Mouse (Mus musculus): Measurements from ENCODE around the gene Agbl4. TPM values are rescaled to one million over a fixed set of nuclear protein-coding genes. Genes with fewer than 3 reads are reported as not detected.
A peak's percentile ranks its signal among the peaks of the same experiment; 100 is the strongest.

The Agbl4 gene
- polyA plus RNA-seq, 1 experiment = 13.1 TPM

DNA sequence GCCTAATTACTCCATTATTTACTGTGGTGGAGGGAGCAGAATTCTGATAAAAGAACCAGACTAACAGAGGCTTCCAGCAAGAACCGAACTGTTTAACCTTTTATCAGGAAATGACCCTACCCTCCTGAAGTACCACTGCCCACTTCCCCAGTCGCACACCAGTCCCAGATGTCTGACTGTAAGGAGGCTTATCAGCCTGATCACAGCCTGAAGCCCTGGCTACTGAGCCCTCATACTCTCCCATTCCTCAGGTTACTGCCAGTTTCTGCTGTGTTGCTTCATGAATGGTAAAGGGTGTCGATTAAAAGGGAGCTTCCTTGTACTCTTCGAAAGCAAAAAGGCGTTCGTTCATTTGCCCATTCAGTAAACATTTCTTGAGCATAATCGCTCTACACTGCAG is 1186.8 kb downstream of the Agbl4 start:
- TF ChIP-seq CTCF (IDR thresholded peaks at IDR 0.05; ENCODE audit: extremely low read depth, insufficient read depth, low read length) (no peak), POLR2A (IDR thresholded peaks at IDR 0.05; ENCODE audit: extremely low read depth, insufficient read depth, low read length) (no peak)
- peaks cover 8% of the 10 kb centered on the region for H3K4me1 ChIP-seq (ENCODE audit: control insufficient read depth, insufficient read depth, low read length)
- H3K27ac ChIP-seq (ENCODE audit: insufficient read depth, low read length) = no peak overlapping the region
- H3K4me3 ChIP-seq (ENCODE audit: insufficient read depth, low read length) = no peak overlapping the region

- peaks cover 4% of the 10 kb centered on the region for H3K4me1 ChIP-seq (ENCODE audit: control insufficient read depth, insufficient read depth, low read length)
- H3K4me3 ChIP-seq (ENCODE audit: insufficient read depth, low read length) = no peak overlapping the region
- TF ChIP-seq CTCF (IDR thresholded peaks at IDR 0.05; ENCODE audit: extremely low read depth, insufficient read depth, low read length) (no peak), POLR2A (IDR thresholded peaks at IDR 0.05; ENCODE audit: extremely low read depth, insufficient read depth, low read length) (no peak)
- no peak overlapping the region for H3K27ac ChIP-seq (ENCODE audit: insufficient read depth, low read length)
Observed at GRCm38 (mm10) chr4:111588211-111588610, 1190.8 kb downstream of the Agbl4 start.

DNA sequence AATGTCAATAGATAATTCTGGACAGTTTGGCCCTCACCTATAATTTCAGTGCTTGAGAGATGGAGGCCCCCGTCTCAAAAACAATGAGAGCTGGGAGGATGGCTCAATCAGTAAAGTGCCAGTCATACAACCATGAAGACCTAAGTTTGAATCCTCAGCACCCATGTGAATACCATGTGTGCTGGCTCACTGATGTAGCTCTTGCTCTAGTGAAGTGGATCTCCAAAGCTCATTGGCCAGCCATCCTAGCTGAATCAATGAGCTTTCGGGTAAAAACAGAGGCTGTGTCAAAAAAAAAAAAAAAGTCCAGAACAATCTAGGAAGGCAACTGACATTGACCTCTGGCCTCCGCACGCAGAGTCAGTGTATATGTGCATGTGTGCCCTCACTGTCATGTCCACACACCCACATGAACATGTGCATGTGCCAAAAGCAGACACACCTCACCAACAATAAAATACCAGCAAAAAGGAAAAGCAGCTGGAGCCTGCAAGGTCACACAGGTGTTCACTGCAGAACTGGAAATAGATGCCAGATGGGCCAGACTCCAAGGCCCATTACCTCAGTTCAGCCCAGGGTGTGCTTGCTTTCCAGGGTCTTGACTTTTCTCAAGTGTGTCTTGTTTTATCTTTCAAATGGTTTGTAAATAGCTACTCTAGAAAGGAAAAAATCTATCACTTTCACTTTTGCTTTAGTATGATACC is 1192.2 kb downstream of the Agbl4 start:
- no peak overlapping the region for H3K4me3 ChIP-seq (ENCODE audit: insufficient read depth, low read length)
- no peaks in the 10 kb centered on the region for H3K4me1 ChIP-seq (ENCODE audit: control insufficient read depth, insufficient read depth, low read length)
- H3K27ac ChIP-seq (ENCODE audit: insufficient read depth, low read length) = no peak overlapping the region
- TF ChIP-seq CTCF (IDR thresholded peaks at IDR 0.05; ENCODE audit: extremely low read depth, insufficient read depth, low read length) = no peak
- TF ChIP-seq POLR2A (IDR thresholded peaks at IDR 0.05; ENCODE audit: extremely low read depth, insufficient read depth, low read length) = no peak

GRCm38 (mm10) chr4:111594655-111595295 is 1197.3 kb downstream of the Agbl4 start:
- no peaks in the 10 kb centered on the region for H3K4me1 ChIP-seq (ENCODE audit: control insufficient read depth, insufficient read depth, low read length)
- no peak for TF ChIP-seq CTCF (IDR thresholded peaks at IDR 0.05; ENCODE audit: extremely low read depth, insufficient read depth, low read length)
- no peak for TF ChIP-seq POLR2A (IDR thresholded peaks at IDR 0.05; ENCODE audit: extremely low read depth, insufficient read depth, low read length)
- no peak overlapping the region for H3K27ac ChIP-seq (ENCODE audit: insufficient read depth, low read length)
- no peak overlapping the region for H3K4me3 ChIP-seq (ENCODE audit: insufficient read depth, low read length)

GRCm38 (mm10) chr4:111597249-111597661 is 1199.8 kb downstream of the Agbl4 start:
- Histone ChIP-seq H3K4me3 (ENCODE audit: insufficient read depth, low read length) (no peak overlapping the region), H3K4me1 (ENCODE audit: control insufficient read depth, insufficient read depth, low read length) (no peaks in the 10 kb centered on the region), H3K27ac (ENCODE audit: insufficient read depth, low read length) (no peak overlapping the region)
- TF ChIP-seq POLR2A (IDR thresholded peaks at IDR 0.05; ENCODE audit: extremely low read depth, insufficient read depth, low read length) (no peak), CTCF (IDR thresholded peaks at IDR 0.05; ENCODE audit: extremely low read depth, insufficient read depth, low read length) (no peak)

GRCm38 (mm10) chr4:111597986-111598385 is 1200.5 kb downstream of the Agbl4 start:
- H3K27ac ChIP-seq (ENCODE audit: insufficient read depth, low read length) = no peak overlapping the region
- H3K4me1 ChIP-seq (ENCODE audit: control insufficient read depth, insufficient read depth, low read length) = no peaks in the 10 kb centered on the region
- H3K4me3 ChIP-seq (ENCODE audit: insufficient read depth, low read length) = no peak overlapping the region
- TF ChIP-seq CTCF (IDR thresholded peaks at IDR 0.05; ENCODE audit: extremely low read depth, insufficient read depth, low read length) = no peak
- TF ChIP-seq POLR2A (IDR thresholded peaks at IDR 0.05; ENCODE audit: extremely low read depth, insufficient read depth, low read length) = no peak

GRCm38 (mm10) chr4:111603194-111603593 is 1205.7 kb downstream of the Agbl4 start:
- TF ChIP-seq CTCF (IDR thresholded peaks at IDR 0.05; ENCODE audit: extremely low read depth, insufficient read depth, low read length) = no peak
- no peak for TF ChIP-seq POLR2A (IDR thresholded peaks at IDR 0.05; ENCODE audit: extremely low read depth, insufficient read depth, low read length)
- no peak overlapping the region for H3K4me3 ChIP-seq (ENCODE audit: insufficient read depth, low read length)
- H3K27ac ChIP-seq (ENCODE audit: insufficient read depth, low read length) = no peak overlapping the region
- H3K4me1 ChIP-seq (ENCODE audit: control insufficient read depth, insufficient read depth, low read length) = no peaks in the 10 kb centered on the region

GRCm38 (mm10) chr4:111607826-111608500 is 1210.5 kb downstream of the Agbl4 start:
- no peak overlapping the region for H3K4me3 ChIP-seq (ENCODE audit: insufficient read depth, low read length)
- no peak overlapping the region for H3K27ac ChIP-seq (ENCODE audit: insufficient read depth, low read length)
- no peaks in the 10 kb centered on the region for H3K4me1 ChIP-seq (ENCODE audit: control insufficient read depth, insufficient read depth, low read length)
- TF ChIP-seq CTCF (IDR thresholded peaks at IDR 0.05; ENCODE audit: extremely low read depth, insufficient read depth, low read length) = no peak
- TF ChIP-seq POLR2A (IDR thresholded peaks at IDR 0.05; ENCODE audit: extremely low read depth, insufficient read depth, low read length) = no peak

- no peak overlapping the region for H3K4me3 ChIP-seq (ENCODE audit: insufficient read depth, low read length)
- H3K27ac ChIP-seq (ENCODE audit: insufficient read depth, low read length) = no peak overlapping the region
- 0 out of 2 replicates have a peak, but pooled peaks have one; percentile 4 for TF ChIP-seq CTCF (IDR thresholded peaks at IDR 0.05; ENCODE audit: extremely low read depth, insufficient read depth, low read length)
- no peak for TF ChIP-seq POLR2A (IDR thresholded peaks at IDR 0.05; ENCODE audit: extremely low read depth, insufficient read depth, low read length)
- no peaks in the 10 kb centered on the region; the same call in 1 of the 2 replicates for H3K4me1 ChIP-seq (ENCODE audit: control insufficient read depth, insufficient read depth, low read length)
Observed at GRCm38 (mm10) chr4:111621865-111622264, 1224.4 kb downstream of the Agbl4 start.

All from cortical plate, adult 2 months (tissue).